Mouse (Mus musculus) hindbrain, embryonic 14.5 days (tissue): ENCODE data around the gene Dpyd. TPM values are rescaled to one million over a fixed set of nuclear protein-coding genes. Genes with fewer than 3 reads are reported as not detected.
A peak's percentile ranks its signal among the peaks of the same experiment; 100 is the strongest.

Source experiments
- ATAC-seq: fragments of 200-750 bp; cut with Nextera tagmentation; 2 replicates; pipeline ENCODE4 v1.8.0; 2017; ENCODE audit warnings: moderate number of reproducible peaks, mild to moderate bottlenecking, moderate TSS enrichment, moderate library complexity; ENCODE audit not compliant: low FRiP score
- DNase-seq: peaks from one replicate; pipeline ENCODE4 v3.0.0-alpha.2; 2015; ENCODE audit warnings: low spot score
- H3K27ac ChIP-seq: fragments of 300-500 bp; sonication (generic); 2 replicates; pipeline ENCODE4 v1.5.1; 2014; ENCODE audit warnings: mild to moderate bottlenecking, moderate library complexity
- H3K27me3 ChIP-seq: fragments of 300-500 bp; sonication (generic); 2 replicates; pipeline ENCODE4 v1.6.1; 2014; ENCODE audit warnings: mild to moderate bottlenecking, low read length, mixed read lengths; ENCODE audit not compliant: control insufficient read depth, insufficient read depth
- H3K36me3 ChIP-seq: fragments of 300-500 bp; sonication (generic); replicated peaks from 2 replicates; pipeline ENCODE4 v1.6.1; 2014; ENCODE audit not compliant: control insufficient read depth, insufficient read depth
- H3K4me1 ChIP-seq: fragments of 300-500 bp; sonication (generic); replicated peaks from 2 replicates; pipeline ENCODE4 v1.6.1; 2014; ENCODE audit warnings: antibody characterized with exemption, low read length, mixed read lengths; ENCODE audit not compliant: control insufficient read depth, insufficient read depth
- H3K4me2 ChIP-seq: fragments of 300-500 bp; sonication (generic); replicated peaks from 2 replicates; pipeline ENCODE4 v1.6.1; 2014; ENCODE audit warnings: mild to moderate bottlenecking, moderate library complexity
- H3K4me3 ChIP-seq: fragments of 300-500 bp; sonication (generic); replicated peaks from 2 replicates; pipeline ENCODE4 v1.5.1; 2014; ENCODE audit warnings: mild to moderate bottlenecking, low read length
- H3K9ac ChIP-seq: fragments of 300-500 bp; sonication (generic); 2 replicates; pipeline ENCODE4 v1.6.1; 2014
- H3K9me3 ChIP-seq: fragments of 300-500 bp; sonication (generic); 2 replicates; pipeline ENCODE4 v1.6.1; 2016; ENCODE audit warnings: low read length; ENCODE audit not compliant: control insufficient read depth
- WGBS: fragments of 180-500 bp; shearing (Covaris S2); extraction: QIAGEN DNeasy Blood & Tissue Kit; methylation state at CpG from one replicate; pipeline ENCODE4 v1.1.7; 2014; 5-methylcytosine and 5-hydroxymethylcytosine counted together
- polyA plus RNA-seq: library from polyadenylated mRNA; unstranded; fragments of >200 nt; fragmentation: Nextera tagmentation; extraction: Ambion mirVana; gene quantifications from 2 replicates; pipeline ENCODE4 v1.2.1, GENCODE M21; 2014

Dpyd gene
- polyA plus RNA-seq, 1 experiment from 2014 or later, result 5.6 TPM

- Histone ChIP-seq H3K9me3 (no peaks in the 10 kb centered on the region), H3K27ac (no peak overlapping the region), H3K4me3 (no peak overlapping the region), H3K9ac (no peak overlapping the region), H3K36me3 (no peaks in the 10 kb centered on the region), H3K4me2 (no peak overlapping the region), H3K4me1 (no peaks in the 10 kb centered on the region), H3K27me3 (no peaks in the 10 kb centered on the region)
- ATAC-seq (no peak), DNase-seq (no peak)
- WGBS, result 63% methylated on average over 1 of the region's 1 CpGs
Measured at GRCm38 (mm10) chr3:119042611-119043010, 480.7 kb downstream of the Dpyd start.

DNA sequence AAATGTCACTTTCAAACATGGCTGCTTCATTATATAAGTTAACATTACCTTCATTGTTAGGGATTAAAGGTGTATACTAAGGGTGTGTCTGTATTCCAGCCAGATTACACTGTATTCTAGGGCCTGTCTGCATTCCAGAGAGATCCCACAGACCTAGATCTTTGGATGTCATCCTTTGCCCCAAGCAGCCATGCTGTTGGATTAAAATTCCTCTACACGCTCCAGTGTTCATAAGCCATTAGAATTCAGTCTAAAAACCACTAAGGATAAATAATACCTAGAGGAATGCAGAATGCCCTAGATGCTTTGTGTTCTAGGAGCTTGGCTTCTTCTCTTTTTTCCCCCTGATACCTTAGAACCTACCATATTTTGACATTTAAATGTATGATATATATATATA, 494.2 kb downstream of the Dpyd start:
- ATAC-seq (no peak), DNase-seq (no peak)
- 94% methylated on average over 1 of the region's 1 CpGs for WGBS

GRCm38 (mm10) chr3:119063214-119063613, 501.3 kb downstream of the Dpyd start:
- H3K4me2 ChIP-seq, result no peak overlapping the region
- H3K27ac ChIP-seq, result no peak overlapping the region
- 0 out of 2 replicates have a peak, but pooled peaks cover 4% of the 10 kb centered on the region for H3K9me3 ChIP-seq
- ATAC-seq (peak; percentile 53; the same call in 1 of the 2 replicates), DNase-seq (peak; percentile 49)
- no peak overlapping the region for H3K4me3 ChIP-seq
- H3K36me3 ChIP-seq, result no peaks in the 10 kb centered on the region
- 25% methylated on average over 4 of the region's 4 CpGs for WGBS
- no peak overlapping the region for H3K9ac ChIP-seq
- no peaks in the 10 kb centered on the region for H3K27me3 ChIP-seq
- 0 out of 2 replicates have a peak, but pooled peaks cover 2% of the 10 kb centered on the region for H3K4me1 ChIP-seq

More for the DNA sequence above, 494.2 kb downstream of the Dpyd start:
- H3K9me3 ChIP-seq, result no peaks in the 10 kb centered on the region
- no peak overlapping the region for H3K27ac ChIP-seq
- no peaks in the 10 kb centered on the region for H3K36me3 ChIP-seq
- H3K9ac ChIP-seq, result no peak overlapping the region
- no peak overlapping the region for H3K4me2 ChIP-seq
- no peaks in the 10 kb centered on the region for H3K4me1 ChIP-seq
- no peak overlapping the region for H3K4me3 ChIP-seq
- H3K27me3 ChIP-seq, result no peaks in the 10 kb centered on the region

DNA sequence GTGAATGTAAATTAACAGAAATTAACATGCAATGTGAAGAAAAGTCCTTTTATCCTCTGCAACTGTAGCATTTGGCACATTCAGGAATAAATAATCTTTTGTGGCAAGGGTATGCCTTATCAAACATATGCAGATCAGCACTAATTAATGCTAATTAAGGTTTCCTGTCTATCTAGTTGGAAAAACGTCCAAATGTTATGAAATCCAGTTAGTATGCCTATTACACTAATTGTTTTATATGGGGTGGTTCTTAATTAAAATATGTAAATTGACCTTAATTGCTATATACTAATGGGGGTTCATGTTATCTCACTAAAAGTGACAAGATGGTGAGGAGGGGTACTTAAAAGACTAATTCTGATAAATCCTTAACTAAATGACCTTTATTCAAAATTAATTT, 501.7 kb downstream of the Dpyd start:
- no peak overlapping the region for H3K4me3 ChIP-seq
- no peak overlapping the region for H3K27ac ChIP-seq
- no peak overlapping the region for H3K4me2 ChIP-seq
- H3K9me3 ChIP-seq, result 0 out of 2 replicates have a peak, but pooled peaks cover 4% of the 10 kb centered on the region
- DNase-seq (peak; percentile 31), ATAC-seq (peak; percentile 68; the same call in 1 of the 2 replicates)
- WGBS, result 14% methylated on average over 1 of the region's 1 CpGs
- H3K36me3 ChIP-seq, result no peaks in the 10 kb centered on the region
- no peaks in the 10 kb centered on the region for H3K27me3 ChIP-seq
- 0 out of 2 replicates have a peak, but pooled peaks cover 2% of the 10 kb centered on the region for H3K4me1 ChIP-seq
- no peak overlapping the region for H3K9ac ChIP-seq

GRCm38 (mm10) chr3:119064746-119065145, 502.8 kb downstream of the Dpyd start:
- 0 out of 2 replicates have a peak, but pooled peaks cover 2% of the 10 kb centered on the region for H3K4me1 ChIP-seq
- DNase-seq, result no peak
- no peak overlapping the region for H3K27ac ChIP-seq

GRCm38 (mm10) chr3:119067221-119067620, 505.3 kb downstream of the Dpyd start:
- 0 out of 2 replicates have a peak, but pooled peaks cover 2% of the 10 kb centered on the region for H3K4me1 ChIP-seq
- H3K4me3 ChIP-seq, result no peak overlapping the region
- H3K9ac ChIP-seq, result no peak overlapping the region
- H3K36me3 ChIP-seq, result no peaks in the 10 kb centered on the region
- H3K4me2 ChIP-seq, result no peak overlapping the region
- no peak for ATAC-seq
- no peak overlapping the region for H3K27ac ChIP-seq
- 0 out of 2 replicates have a peak, but pooled peaks cover 3% of the 10 kb centered on the region for H3K9me3 ChIP-seq
- 74% methylated on average over 9 of the region's 9 CpGs for WGBS
- no peaks in the 10 kb centered on the region for H3K27me3 ChIP-seq
- no peak for DNase-seq

More at GRCm38 (mm10) chr3:119064746-119065145, 502.8 kb downstream of the Dpyd start:
- Histone ChIP-seq H3K27me3 (no peaks in the 10 kb centered on the region), H3K4me2 (no peak overlapping the region), H3K9me3 (0 out of 2 replicates have a peak, but pooled peaks cover 4% of the 10 kb centered on the region), H3K9ac (no peak overlapping the region), H3K4me3 (no peak overlapping the region), H3K36me3 (no peaks in the 10 kb centered on the region)
- WGBS, result 34% methylated on average over 7 of the region's 7 CpGs
- no peak for ATAC-seq

GRCm38 (mm10) chr3:119086618-119087017, 524.7 kb downstream of the Dpyd start:
- no peaks in the 10 kb centered on the region for H3K36me3 ChIP-seq
- no peaks in the 10 kb centered on the region for H3K27me3 ChIP-seq
- H3K4me2 ChIP-seq, result no peak overlapping the region
- no peak; the same call in 1 of the 2 replicates for ATAC-seq
- no peak overlapping the region for H3K27ac ChIP-seq
- H3K9me3 ChIP-seq, result no peaks in the 10 kb centered on the region
- 53% methylated on average over 1 of the region's 1 CpGs for WGBS
- H3K4me1 ChIP-seq, result no peaks in the 10 kb centered on the region
- no peak overlapping the region for H3K4me3 ChIP-seq
- no peak overlapping the region for H3K9ac ChIP-seq
- no peak for DNase-seq

GRCm38 (mm10) chr3:119095223-119095886, 533.4 kb downstream of the Dpyd start:
- no peak overlapping the region for H3K27ac ChIP-seq
- H3K4me2 ChIP-seq, result no peak overlapping the region
- WGBS, result 18% methylated on average over 5 of the region's 5 CpGs
- no peaks in the 10 kb centered on the region for H3K9me3 ChIP-seq
- H3K4me1 ChIP-seq, result peaks cover 5% of the 10 kb centered on the region; the same call in 1 of the 2 replicates
- no peaks in the 10 kb centered on the region for H3K36me3 ChIP-seq
- DNase-seq, result no peak
- no peak overlapping the region for H3K4me3 ChIP-seq
- peak; percentile 31; the same call in 1 of the 2 replicates for ATAC-seq
- H3K27me3 ChIP-seq, result no peaks in the 10 kb centered on the region
- no peak overlapping the region for H3K9ac ChIP-seq

DNA sequence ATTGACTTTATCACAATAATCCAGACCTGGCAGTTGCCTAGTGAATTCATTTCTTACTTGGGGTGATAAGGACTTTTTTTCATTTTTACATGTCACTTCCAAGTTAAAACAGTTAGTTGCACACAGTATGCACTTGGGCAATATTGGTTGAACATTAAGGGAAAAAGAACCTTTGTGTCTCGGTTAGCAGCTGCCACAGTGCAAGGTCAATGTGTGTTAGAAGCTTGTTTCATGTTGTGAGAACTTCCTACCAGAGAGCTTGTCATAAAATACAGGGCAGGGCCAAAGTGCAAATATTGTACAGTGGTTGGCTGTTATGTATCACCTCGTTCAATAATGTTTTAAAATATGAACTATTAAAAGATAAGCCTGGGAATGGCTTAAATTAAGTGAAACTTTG, 564.1 kb downstream of the Dpyd start:
- 65% methylated on average over 2 of the region's 2 CpGs for WGBS
- no peaks in the 10 kb centered on the region for H3K27me3 ChIP-seq
- H3K9me3 ChIP-seq, result no peaks in the 10 kb centered on the region
- H3K27ac ChIP-seq, result no peak overlapping the region
- H3K4me3 ChIP-seq, result no peak overlapping the region
- H3K9ac ChIP-seq, result no peak overlapping the region
- no peak overlapping the region for H3K4me2 ChIP-seq
- H3K4me1 ChIP-seq, result no peaks in the 10 kb centered on the region
- ATAC-seq, result no peak
- DNase-seq, result no peak
- H3K36me3 ChIP-seq, result no peaks in the 10 kb centered on the region
